Mouse (Mus musculus): ENCODE results near the gene H2-Ab1. TPM values are rescaled to one million over a fixed set of nuclear protein-coding genes. Genes with fewer than 3 reads are reported as not detected.
"Not testable (repeated sequence)": the region's sequence is repeated elsewhere in the genome, so short reads cannot be mapped to it uniquely, and the experiment has no call there.

Gene H2-Ab1
- polyA plus RNA-seq, 1 experiment from 2014 or later: 4.5 TPM

- not testable (repeated sequence) for H3K4me2 ChIP-seq (ENCODE audit: low read depth); H3K36me3 ChIP-seq (ENCODE audit: control insufficient read depth, insufficient read depth, low read length); DNase-seq (ENCODE audit: low spot score); H3K4me1 ChIP-seq (ENCODE audit: control insufficient read depth, insufficient read depth, low read length); H3K4me3 ChIP-seq (ENCODE audit: low read depth, low read length); H3K9me3 ChIP-seq (ENCODE audit: control insufficient read depth, low read length); H3K27ac ChIP-seq (ENCODE audit: low read depth, low read length); H3K27me3 ChIP-seq (ENCODE audit: control insufficient read depth, insufficient read depth, low read length); H3K9ac ChIP-seq (ENCODE audit: low read length); ATAC-seq (ENCODE audit: insufficient read depth, low FRiP score, low TSS enrichment)
- WGBS: 95% methylated on average over 3 of the region's 9 CpGs
Observed at GRCm38 (mm10) chr17:34230971-34231370, 26.5 kb upstream of the H2-Ab1 start.

DNA sequence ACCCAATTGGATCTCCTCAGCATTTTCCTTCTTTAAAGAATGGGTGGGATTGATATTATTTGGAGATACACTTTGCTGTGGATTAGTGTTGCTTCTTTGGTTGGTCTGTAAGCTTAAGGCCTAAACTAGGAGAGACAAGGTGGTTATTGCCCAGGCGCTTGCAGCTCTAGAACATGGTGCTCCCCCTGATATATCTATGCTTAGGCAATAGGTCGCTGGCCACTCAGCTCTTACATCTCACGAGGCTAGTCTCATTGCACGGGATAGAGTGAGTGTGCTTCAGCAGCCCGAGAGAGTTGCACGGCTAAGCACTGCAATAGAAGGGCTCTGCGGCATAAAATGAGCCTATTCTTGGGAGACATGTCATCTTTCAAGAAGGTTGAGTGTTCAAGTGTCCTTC is 25.5 kb upstream of the H2-Ab1 start:
- H3K27me3 ChIP-seq (ENCODE audit: control insufficient read depth, insufficient read depth, low read length); DNase-seq (ENCODE audit: low spot score); H3K36me3 ChIP-seq (ENCODE audit: control insufficient read depth, insufficient read depth, low read length); H3K9me3 ChIP-seq (ENCODE audit: control insufficient read depth, low read length); H3K4me2 ChIP-seq (ENCODE audit: low read depth); H3K27ac ChIP-seq (ENCODE audit: low read depth, low read length); H3K9ac ChIP-seq (ENCODE audit: low read length); ATAC-seq (ENCODE audit: insufficient read depth, low FRiP score, low TSS enrichment); H3K4me1 ChIP-seq (ENCODE audit: control insufficient read depth, insufficient read depth, low read length); H3K4me3 ChIP-seq (ENCODE audit: low read depth, low read length): not testable (repeated sequence)
- WGBS: 82% methylated on average over 5 of the region's 7 CpGs

DNA sequence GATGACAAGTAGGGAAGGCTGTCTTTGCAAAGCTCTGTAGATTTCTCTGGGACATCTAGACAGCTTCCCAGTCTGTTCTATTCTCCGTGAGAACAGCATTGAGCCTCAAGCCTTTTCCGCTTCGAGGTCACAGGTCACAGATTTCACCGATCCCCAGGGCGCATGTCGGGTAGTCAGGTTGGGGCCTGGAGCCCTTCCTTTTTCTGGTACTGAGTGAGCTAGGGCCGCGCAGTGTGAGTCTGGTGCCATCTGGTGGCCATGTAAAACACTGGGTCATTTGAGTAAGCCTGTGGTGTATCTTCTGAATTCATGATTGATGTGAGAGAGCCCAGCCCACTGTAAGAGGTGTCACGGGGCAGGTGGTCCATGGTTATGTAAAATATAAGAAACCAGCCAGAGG is 22.6 kb upstream of the H2-Ab1 start:
- H3K9ac ChIP-seq (ENCODE audit: low read length): no peak overlapping the region
- H3K36me3 ChIP-seq (ENCODE audit: control insufficient read depth, insufficient read depth, low read length): no peaks in the 10 kb centered on the region
- H3K4me1 ChIP-seq (ENCODE audit: control insufficient read depth, insufficient read depth, low read length): no peaks in the 10 kb centered on the region
- no peak overlapping the region for H3K4me2 ChIP-seq (ENCODE audit: low read depth)
- ATAC-seq (ENCODE audit: insufficient read depth, low FRiP score, low TSS enrichment): no peak
- H3K27ac ChIP-seq (ENCODE audit: low read depth, low read length): no peak overlapping the region
- no peaks in the 10 kb centered on the region for H3K9me3 ChIP-seq (ENCODE audit: control insufficient read depth, low read length)
- peak; percentile 58 for DNase-seq (ENCODE audit: low spot score)
- 64% methylated on average over 9 of the region's 9 CpGs for WGBS
- no peak overlapping the region for H3K4me3 ChIP-seq (ENCODE audit: low read depth, low read length)
- no peaks in the 10 kb centered on the region for H3K27me3 ChIP-seq (ENCODE audit: control insufficient read depth, insufficient read depth, low read length)

- H3K9me3 ChIP-seq (ENCODE audit: control insufficient read depth, low read length): no peaks in the 10 kb centered on the region; the same call in 1 of the 2 replicates
- H3K36me3 ChIP-seq (ENCODE audit: control insufficient read depth, insufficient read depth, low read length): no peaks in the 10 kb centered on the region
- no peak overlapping the region for H3K4me2 ChIP-seq (ENCODE audit: low read depth)
- H3K4me3 ChIP-seq (ENCODE audit: low read depth, low read length): no peak overlapping the region
- H3K27me3 ChIP-seq (ENCODE audit: control insufficient read depth, insufficient read depth, low read length): no peaks in the 10 kb centered on the region
- no peak for DNase-seq (ENCODE audit: low spot score)
- H3K4me1 ChIP-seq (ENCODE audit: control insufficient read depth, insufficient read depth, low read length): no peaks in the 10 kb centered on the region
- no peak for ATAC-seq (ENCODE audit: insufficient read depth, low FRiP score, low TSS enrichment)
- no peak overlapping the region for H3K9ac ChIP-seq (ENCODE audit: low read length)
- 89% methylated on average over 5 of the region's 5 CpGs for WGBS
- H3K27ac ChIP-seq (ENCODE audit: low read depth, low read length): no peak overlapping the region
Observed at GRCm38 (mm10) chr17:34236691-34237090, 20.8 kb upstream of the H2-Ab1 start.

- H3K27me3 ChIP-seq (ENCODE audit: control insufficient read depth, insufficient read depth, low read length): no peaks in the 10 kb centered on the region
- ATAC-seq (ENCODE audit: insufficient read depth, low FRiP score, low TSS enrichment): no peak
- no peak overlapping the region for H3K27ac ChIP-seq (ENCODE audit: low read depth, low read length)
- H3K9me3 ChIP-seq (ENCODE audit: control insufficient read depth, low read length): no peaks in the 10 kb centered on the region; the same call in 1 of the 2 replicates
- 87% methylated on average over 3 of the region's 3 CpGs for WGBS
- no peaks in the 10 kb centered on the region for H3K4me1 ChIP-seq (ENCODE audit: control insufficient read depth, insufficient read depth, low read length)
- H3K4me2 ChIP-seq (ENCODE audit: low read depth): no peak overlapping the region
- no peaks in the 10 kb centered on the region for H3K36me3 ChIP-seq (ENCODE audit: control insufficient read depth, insufficient read depth, low read length)
- H3K9ac ChIP-seq (ENCODE audit: low read length): no peak overlapping the region
- no peak overlapping the region for H3K4me3 ChIP-seq (ENCODE audit: low read depth, low read length)
- no peak for DNase-seq (ENCODE audit: low spot score)
Observed at GRCm38 (mm10) chr17:34237741-34238140, 19.7 kb upstream of the H2-Ab1 start.

GRCm38 (mm10) chr17:34238706-34239105 is 18.8 kb upstream of the H2-Ab1 start, which contains the start of gene H2-Ob:
H2-Ob (plus strand) TSS chr17:34238903.
- Histone ChIP-seq H3K4me3 (ENCODE audit: low read depth, low read length) (no peak within 1 kb of the TSS), H3K4me2 (ENCODE audit: low read depth) (no peak within 1 kb of the TSS), H3K27me3 (ENCODE audit: control insufficient read depth, insufficient read depth, low read length) (no peaks in the 10 kb centered on the region), H3K36me3 (ENCODE audit: control insufficient read depth, insufficient read depth, low read length) (no peaks in the 10 kb centered on the region), H3K27ac (ENCODE audit: low read depth, low read length) (no peak within 1 kb of the TSS), H3K4me1 (ENCODE audit: control insufficient read depth, insufficient read depth, low read length) (no peaks in the 10 kb centered on the region), H3K9me3 (ENCODE audit: control insufficient read depth, low read length) (no peaks in the 10 kb centered on the region; the same call in 1 of the 2 replicates), H3K9ac (ENCODE audit: low read length) (no peak within 1 kb of the TSS)
- DNase-seq (ENCODE audit: low spot score) (no peak), ATAC-seq (ENCODE audit: insufficient read depth, low FRiP score, low TSS enrichment) (no peak)
- 67% methylated on average over 3 of the region's 3 CpGs for WGBS

- no peak overlapping the region for H3K4me2 ChIP-seq (ENCODE audit: low read depth)
- no peak overlapping the region for H3K9ac ChIP-seq (ENCODE audit: low read length)
- ATAC-seq (ENCODE audit: insufficient read depth, low FRiP score, low TSS enrichment): no peak
Observed at GRCm38 (mm10) chr17:34239601-34240041, 17.9 kb upstream of the H2-Ab1 start.

GRCm38 (mm10) chr17:34240366-34240765 is 17.1 kb upstream of the H2-Ab1 start:
- H3K36me3 ChIP-seq (ENCODE audit: control insufficient read depth, insufficient read depth, low read length): no peaks in the 10 kb centered on the region
- H3K4me2 ChIP-seq (ENCODE audit: low read depth): no peak overlapping the region
- no peaks in the 10 kb centered on the region for H3K27me3 ChIP-seq (ENCODE audit: control insufficient read depth, insufficient read depth, low read length)
- DNase-seq (ENCODE audit: low spot score) (no peak), ATAC-seq (ENCODE audit: insufficient read depth, low FRiP score, low TSS enrichment) (no peak)
- H3K4me3 ChIP-seq (ENCODE audit: low read depth, low read length): no peak overlapping the region
- 70% methylated on average over 3 of the region's 3 CpGs for WGBS
- no peak overlapping the region for H3K9ac ChIP-seq (ENCODE audit: low read length)
- H3K27ac ChIP-seq (ENCODE audit: low read depth, low read length): no peak overlapping the region
- no peaks in the 10 kb centered on the region; the same call in 1 of the 2 replicates for H3K9me3 ChIP-seq (ENCODE audit: control insufficient read depth, low read length)
- H3K4me1 ChIP-seq (ENCODE audit: control insufficient read depth, insufficient read depth, low read length): no peaks in the 10 kb centered on the region

More at GRCm38 (mm10) chr17:34239601-34240041, 17.9 kb upstream of the H2-Ab1 start:
- 72% methylated on average over 10 of the region's 10 CpGs for WGBS
- Histone ChIP-seq H3K27me3 (ENCODE audit: control insufficient read depth, insufficient read depth, low read length) (no peaks in the 10 kb centered on the region), H3K27ac (ENCODE audit: low read depth, low read length) (no peak overlapping the region), H3K4me1 (ENCODE audit: control insufficient read depth, insufficient read depth, low read length) (no peaks in the 10 kb centered on the region), H3K9me3 (ENCODE audit: control insufficient read depth, low read length) (no peaks in the 10 kb centered on the region; the same call in 1 of the 2 replicates), H3K36me3 (ENCODE audit: control insufficient read depth, insufficient read depth, low read length) (no peaks in the 10 kb centered on the region), H3K4me3 (ENCODE audit: low read depth, low read length) (no peak overlapping the region)
- DNase-seq (ENCODE audit: low spot score): no peak

- Histone ChIP-seq H3K4me1 (ENCODE audit: control insufficient read depth, insufficient read depth, low read length) (no peaks in the 10 kb centered on the region), H3K27me3 (ENCODE audit: control insufficient read depth, insufficient read depth, low read length) (no peaks in the 10 kb centered on the region), H3K4me2 (ENCODE audit: low read depth) (no peak overlapping the region), H3K9ac (ENCODE audit: low read length) (no peak overlapping the region), H3K27ac (ENCODE audit: low read depth, low read length) (no peak overlapping the region), H3K9me3 (ENCODE audit: control insufficient read depth, low read length) (no peaks in the 10 kb centered on the region; the same call in 1 of the 2 replicates), H3K4me3 (ENCODE audit: low read depth, low read length) (no peak overlapping the region), H3K36me3 (ENCODE audit: control insufficient read depth, insufficient read depth, low read length) (no peaks in the 10 kb centered on the region)
- ATAC-seq (ENCODE audit: insufficient read depth, low FRiP score, low TSS enrichment) (no peak), DNase-seq (ENCODE audit: low spot score) (no peak)
- WGBS: 88% methylated on average over 6 of the region's 6 CpGs
Observed at GRCm38 (mm10) chr17:34240916-34241315, 16.6 kb upstream of the H2-Ab1 start.

Data from neural tube, embryonic 11.5 days (tissue).